Mouse (Mus musculus): ENCODE results near the gene Ccr4.

Ccr4 gene

DNA sequence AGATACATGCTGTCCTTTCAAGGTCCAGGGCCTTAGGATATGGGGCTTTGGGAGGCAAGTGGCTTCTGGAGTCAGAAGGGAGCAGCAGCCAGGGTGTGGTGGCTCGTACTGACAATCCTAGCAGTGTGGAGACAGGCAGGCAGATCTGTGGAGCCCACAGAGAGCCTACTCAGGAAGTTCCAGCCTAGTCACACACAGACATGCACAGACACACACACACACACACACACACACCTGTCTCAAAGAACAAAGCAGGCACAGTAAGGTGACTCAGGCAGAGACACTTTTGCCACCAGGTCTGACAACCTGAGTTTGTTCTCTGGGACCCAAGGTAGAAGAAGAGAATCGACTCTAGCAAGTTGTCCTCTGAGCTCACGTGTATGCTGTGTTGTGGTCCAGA, 23.8 kb downstream of the Ccr4 start:
- ATAC-seq (ENCODE audit: insufficient number of reproducible peaks, low FRiP score, low TSS enrichment): no peak

DNA sequence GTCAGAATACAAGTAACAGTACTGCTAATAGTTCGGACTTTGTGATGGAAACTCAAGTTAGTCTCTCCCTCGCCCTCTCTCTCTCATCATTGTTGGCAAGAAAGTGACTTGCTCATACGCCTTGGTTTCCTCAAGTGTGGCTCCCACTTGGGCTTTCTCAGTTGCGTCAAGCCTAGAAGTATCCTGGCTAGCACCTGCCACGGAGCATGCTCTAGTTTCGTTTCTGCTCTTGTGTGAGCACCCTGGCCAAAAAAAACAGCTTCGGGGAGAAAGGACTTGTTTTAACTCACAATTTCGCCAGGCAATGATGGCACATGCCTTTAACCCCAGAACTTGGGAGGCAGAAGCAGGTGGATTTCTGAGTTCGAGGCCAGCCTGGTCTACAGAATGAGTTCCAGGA, 27.7 kb downstream of the Ccr4 start:
- no peak for ATAC-seq (ENCODE audit: insufficient number of reproducible peaks, low FRiP score, low TSS enrichment)

DNA sequence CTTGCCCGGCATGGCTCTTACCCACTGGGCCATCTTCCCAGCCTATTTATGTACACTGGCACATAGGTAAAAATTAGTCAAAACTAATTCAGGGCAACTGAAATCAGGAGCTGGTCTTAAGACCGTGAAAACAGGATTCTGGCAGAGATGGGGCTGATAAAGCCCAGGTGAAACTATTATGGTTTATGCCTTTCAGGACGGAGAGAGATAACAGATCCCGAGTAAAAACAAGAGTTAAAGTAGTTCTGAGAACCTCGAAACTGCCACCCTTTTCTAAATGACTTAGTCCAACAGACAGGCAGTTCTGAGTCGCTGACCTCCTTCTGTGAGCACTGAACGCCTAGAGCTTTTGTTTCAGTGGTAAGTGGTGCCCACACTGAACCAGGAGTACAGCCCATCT, 32.8 kb downstream of the Ccr4 start:
- ATAC-seq (ENCODE audit: insufficient number of reproducible peaks, low FRiP score, low TSS enrichment): no peak

DNA sequence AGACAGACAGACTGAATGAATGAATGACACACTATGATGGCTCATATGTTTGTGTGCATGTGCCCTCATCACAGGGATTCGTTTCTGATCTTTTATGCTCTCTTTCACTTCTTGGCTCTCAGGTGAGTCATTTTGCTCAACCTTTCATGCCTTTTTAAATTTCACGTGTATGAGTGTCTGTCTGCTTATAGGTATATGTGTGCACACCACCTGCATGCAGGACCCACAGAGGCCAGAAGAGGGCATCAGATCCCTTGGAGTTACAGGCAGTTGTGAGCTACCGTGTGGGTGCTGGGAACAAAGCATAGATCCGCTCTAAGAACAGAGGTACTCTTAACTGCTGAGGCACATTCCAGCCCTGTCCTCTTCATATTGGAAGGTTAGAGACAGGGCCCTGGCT, 36.0 kb downstream of the Ccr4 start:
- no peak for ATAC-seq (ENCODE audit: insufficient number of reproducible peaks, low FRiP score, low TSS enrichment)

DNA sequence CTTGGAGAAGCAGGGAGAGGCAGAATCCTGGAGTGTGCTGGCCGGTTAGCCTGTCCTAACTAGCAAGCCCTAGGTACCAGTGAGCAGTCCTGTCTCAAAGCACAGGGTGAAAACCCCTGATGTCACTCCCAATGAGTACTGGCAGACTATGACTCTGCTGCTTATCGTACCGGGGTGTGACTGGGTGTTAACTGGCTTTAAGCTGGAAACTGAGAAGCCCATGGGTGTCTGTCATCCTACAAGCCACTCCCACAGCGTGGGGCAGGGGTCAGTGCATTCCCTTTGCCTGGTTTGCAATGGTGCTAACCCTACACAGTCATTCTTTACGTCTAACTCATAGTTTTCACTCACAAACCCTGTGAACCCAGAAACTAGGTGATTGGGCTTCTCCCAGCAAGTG, 36.5 kb downstream of the Ccr4 start:
- ATAC-seq (ENCODE audit: insufficient number of reproducible peaks, low FRiP score, low TSS enrichment): no peak

DNA sequence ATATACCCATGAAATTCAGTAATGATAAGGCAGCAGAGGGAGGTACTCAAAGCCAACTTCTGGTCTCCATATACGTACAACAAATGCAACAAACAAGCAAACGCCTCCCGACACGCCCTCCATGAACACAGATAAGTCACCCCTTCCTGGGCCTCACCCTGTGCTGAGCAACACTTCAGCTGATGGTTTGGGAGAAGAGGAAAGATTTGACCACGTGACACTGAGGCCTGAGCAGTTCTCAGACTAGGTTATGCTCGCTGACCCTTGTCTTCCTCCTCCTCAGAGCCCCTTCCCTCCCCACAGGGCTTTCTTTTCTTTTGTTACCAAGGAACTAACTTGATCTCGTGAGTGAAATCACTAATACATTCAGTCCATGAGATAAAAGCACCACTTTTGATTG, 37.8 kb downstream of the Ccr4 start:
- ATAC-seq (ENCODE audit: insufficient number of reproducible peaks, low FRiP score, low TSS enrichment): no peak

DNA sequence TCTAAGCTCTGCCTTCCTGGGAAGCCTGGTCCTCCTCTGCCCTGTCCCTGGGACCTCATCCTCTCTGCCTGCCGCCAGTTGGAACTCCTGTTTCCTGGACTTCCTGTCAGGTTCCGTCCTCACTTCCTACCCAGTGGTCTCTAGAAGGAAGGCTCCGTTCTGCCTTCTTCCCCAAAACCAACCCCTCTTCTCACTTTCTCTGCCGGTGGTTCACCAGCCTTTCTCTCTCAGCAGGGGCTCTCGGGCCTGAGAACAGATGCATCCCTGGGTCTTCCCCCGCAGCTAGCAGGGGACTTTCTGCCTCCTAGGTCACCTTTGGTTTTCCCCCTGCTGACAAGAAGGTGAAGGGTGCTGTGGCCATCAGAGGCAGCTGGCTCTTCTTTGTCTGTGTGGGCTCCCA, 39.3 kb downstream of the Ccr4 start:
- ATAC-seq (ENCODE audit: insufficient number of reproducible peaks, low FRiP score, low TSS enrichment): no peak

DNA sequence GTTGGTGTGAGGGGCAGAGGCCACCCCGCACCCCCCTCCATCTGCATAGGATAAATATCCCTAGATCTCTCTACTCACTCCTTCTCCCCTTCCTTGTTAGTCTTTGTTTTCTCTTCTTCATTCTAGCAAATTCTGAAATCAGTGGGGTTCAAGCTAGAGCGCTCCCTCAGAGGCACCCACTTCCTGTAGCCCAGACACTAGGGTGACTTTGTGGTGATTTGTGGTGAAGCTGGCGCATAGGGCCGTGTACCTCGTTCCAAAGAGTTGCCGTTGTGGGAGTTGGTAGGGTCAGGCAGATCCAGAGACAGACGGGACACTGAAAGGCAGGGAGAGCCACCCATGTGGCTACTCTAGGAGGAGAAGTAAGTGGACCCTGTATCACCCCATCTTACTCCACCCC, 42.1 kb downstream of the Ccr4 start:
- ATAC-seq (ENCODE audit: insufficient number of reproducible peaks, low FRiP score, low TSS enrichment): no peak

DNA sequence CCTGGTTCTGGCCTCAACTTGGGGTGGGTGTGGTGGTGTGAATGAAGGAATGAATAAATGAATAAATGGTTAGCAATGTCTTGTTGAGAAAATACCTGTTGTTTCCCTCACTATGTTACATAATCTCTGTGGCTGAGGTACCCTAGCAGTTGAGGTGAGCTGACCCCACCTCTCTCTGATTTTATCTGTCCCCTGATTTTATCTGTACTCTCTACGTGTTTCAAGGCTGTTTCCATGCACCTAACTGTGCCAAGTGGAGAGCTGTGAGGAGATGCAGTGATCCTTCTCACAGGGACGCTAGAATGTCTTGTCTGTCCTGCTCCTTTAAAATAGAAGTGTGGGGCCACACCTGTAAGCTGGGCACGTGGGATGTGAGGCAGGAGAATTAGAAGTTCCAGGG, 46.3 kb downstream of the Ccr4 start:
- ATAC-seq (ENCODE audit: insufficient number of reproducible peaks, low FRiP score, low TSS enrichment): no peak

DNA sequence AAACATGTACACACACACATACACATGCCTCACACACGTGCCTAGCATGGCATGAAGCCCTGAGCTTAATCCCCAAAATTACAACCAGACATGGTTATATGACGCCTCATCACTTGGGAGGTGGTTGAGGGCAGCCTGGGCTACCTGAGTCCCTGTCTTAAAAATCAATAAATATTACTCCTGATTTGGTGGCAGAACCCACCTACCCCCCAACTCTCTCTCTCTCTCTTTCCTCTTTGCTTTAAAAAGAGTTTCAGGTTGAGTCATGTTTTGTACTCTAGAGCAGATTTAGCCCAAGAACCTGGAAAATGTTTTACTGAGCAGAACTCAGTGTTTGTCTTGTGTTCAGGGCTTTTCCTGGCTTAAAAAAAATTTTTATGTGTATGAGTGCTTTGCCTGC, 49.3 kb downstream of the Ccr4 start:
- ATAC-seq (ENCODE audit: insufficient number of reproducible peaks, low FRiP score, low TSS enrichment): no peak

DNA sequence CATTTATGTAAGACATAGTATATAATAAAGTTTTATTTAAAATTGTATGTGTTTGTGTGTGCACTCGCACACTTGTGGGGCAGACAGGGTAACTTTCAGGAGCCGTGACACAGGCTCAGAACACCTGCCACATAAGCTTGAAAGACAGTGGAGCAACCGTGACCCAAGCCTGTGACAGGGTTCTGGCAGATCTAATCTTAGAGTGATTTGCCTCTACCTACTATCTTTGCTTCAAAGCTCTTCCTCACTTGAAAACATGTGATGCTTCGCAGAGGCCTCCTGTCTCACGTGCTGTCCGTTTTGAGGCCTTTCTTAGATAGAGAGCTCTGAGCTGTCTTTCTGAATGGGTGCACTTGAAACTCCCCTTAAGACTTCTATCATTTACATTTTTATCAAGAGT, 52.3 kb downstream of the Ccr4 start:
- ATAC-seq (ENCODE audit: insufficient number of reproducible peaks, low FRiP score, low TSS enrichment): no peak

DNA sequence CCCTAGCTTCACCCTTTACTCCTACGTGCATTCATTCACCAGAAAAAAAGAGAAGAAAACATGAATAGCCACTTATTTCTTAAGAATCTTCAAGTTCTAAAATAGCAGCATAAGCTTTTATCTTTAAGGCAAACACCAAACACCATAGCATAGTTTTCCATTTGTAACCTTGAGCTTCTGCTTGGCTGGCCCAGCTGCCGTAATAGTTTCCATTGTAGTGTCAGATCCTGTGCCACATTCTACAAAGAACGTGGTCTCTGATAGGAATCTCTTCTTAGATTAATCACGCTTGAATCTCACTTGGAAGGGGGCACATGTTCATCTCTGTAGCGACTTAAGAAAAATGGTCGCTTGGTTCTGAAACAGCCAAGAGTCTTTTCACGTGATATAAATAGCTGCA, 53.1 kb downstream of the Ccr4 start:
- no peak for ATAC-seq (ENCODE audit: insufficient number of reproducible peaks, low FRiP score, low TSS enrichment)

DNA sequence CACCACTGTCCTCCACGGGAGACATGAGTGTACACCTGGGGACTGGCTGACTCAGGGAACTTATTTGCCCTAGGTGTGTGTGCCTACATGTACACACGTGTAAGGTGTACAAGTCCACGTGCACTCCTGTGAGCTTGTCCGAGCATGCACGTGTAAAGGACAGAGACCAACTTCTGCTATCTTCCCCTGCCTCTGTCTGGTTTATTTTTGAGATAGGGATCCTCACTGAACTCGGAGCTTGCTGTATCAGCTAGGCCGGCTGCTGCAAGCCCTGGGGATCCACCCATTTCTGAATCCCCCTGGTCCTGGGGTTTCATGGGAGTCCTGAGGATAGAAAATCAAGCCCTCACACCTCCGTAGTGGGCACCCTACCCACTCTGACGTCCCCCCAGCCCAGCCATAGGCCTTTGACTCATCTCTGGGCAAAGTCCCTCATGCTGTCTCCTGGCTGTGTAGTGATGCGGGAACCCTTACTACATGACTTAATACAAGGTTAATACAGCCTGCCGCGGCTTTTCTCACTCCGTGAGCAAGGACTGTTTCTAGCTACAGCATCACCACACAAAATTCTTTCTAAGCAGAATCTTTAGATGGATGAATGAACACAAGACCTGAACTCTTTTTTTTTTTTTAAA, 55.5 kb downstream of the Ccr4 start:
- ATAC-seq (ENCODE audit: insufficient number of reproducible peaks, low FRiP score, low TSS enrichment): no peak

DNA sequence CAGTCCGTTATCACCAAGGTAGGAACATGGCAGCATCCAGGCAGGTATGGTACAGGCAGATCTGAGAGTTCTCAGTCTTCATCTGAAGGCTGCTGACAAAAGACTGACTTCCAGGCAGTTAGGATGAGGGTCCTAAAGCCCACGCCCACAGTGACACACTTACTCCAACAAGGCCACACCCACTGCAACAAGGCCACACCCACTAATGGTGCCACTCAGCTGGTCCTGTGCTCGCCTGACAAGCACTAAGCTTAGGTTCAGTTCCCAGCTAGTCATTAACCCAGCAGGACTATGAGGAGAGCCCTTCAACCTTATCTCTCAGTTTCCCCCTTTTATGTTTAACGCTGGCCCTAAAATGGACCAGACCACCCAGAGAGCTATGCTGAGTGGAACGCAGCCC, 56.0 kb downstream of the Ccr4 start:
- no peak for ATAC-seq (ENCODE audit: insufficient number of reproducible peaks, low FRiP score, low TSS enrichment)

DNA sequence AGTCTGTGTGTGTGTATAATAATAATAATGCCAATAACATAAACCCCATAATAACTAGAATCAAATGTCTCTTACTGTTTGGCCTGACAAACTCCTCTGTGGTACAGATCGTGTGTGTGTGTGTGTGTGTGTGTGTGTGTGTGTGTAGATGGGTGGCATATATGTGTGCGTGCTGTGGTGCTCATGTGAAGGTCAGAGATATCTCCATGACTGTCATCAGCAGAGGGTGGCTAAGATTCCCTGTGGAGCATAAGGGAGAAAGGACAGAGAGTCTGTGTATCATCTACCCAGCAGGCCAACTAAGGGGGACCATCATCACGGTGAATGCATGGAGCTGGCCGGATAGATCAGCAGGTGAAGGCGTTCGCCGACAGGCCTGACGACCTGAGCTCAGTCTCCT, 57.8 kb downstream of the Ccr4 start:
- no peak for ATAC-seq (ENCODE audit: insufficient number of reproducible peaks, low FRiP score, low TSS enrichment)

DNA sequence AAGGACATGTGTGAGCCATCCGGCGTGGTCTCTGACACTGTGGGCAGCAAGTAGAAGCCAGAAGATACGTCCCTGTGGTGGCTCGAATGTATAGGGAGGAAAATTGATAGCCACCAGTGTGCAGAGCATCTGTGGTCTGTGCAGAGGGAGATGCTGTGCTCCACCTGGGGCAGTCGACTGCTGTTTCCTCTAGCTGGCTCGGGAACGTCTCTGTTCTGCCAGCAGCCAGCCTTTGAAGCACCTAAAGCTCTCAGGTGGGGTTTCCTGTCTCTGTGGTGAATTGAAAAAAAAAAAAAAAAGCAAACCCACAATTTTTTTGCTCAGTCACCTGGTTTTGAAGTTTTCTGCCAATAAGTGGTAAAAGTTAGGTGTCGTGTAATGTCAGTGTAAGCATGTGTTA, 61.4 kb downstream of the Ccr4 start:
- no peak for ATAC-seq (ENCODE audit: insufficient number of reproducible peaks, low FRiP score, low TSS enrichment)

DNA sequence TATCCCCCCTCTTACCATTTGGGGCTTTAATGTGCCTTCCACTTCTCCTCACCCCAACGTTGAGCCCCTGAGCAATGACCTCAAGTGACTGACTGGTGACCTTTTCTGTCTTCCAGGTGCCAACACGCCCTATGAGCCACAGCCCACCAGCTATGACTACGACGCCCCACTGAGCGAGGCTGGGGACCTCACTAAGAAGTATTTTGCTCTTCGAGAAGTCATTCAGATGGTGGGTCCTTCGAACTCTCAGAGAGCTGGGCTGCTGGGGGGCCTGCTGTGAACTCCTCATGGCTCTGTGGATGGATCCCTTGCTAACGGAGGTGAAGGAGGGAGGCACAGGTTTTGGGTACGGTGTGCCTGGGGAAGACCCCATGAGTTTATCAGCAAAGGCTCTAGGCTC, 61.8 kb downstream of the Ccr4 start:
- ATAC-seq (ENCODE audit: insufficient number of reproducible peaks, low FRiP score, low TSS enrichment): no peak

DNA sequence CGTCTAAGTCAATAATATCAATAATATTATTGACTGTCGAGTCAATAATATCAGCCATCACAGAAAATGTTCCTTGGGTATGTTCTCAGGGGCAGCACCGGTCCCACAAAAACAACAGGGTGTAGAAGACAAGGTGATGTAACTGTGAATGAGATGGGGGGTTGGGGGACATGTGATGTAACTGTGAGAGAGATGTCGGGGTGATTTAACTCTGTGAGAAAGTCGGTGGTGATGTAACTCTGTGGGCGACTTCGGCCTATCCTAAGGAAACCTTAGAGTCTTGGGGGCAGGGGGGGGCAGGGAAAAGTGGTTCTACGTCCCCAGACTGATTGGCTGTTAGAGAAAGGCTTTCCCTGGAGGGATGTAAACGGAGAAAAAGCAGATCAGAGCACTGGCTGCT, 62.5 kb downstream of the Ccr4 start:
- ATAC-seq (ENCODE audit: insufficient number of reproducible peaks, low FRiP score, low TSS enrichment): no peak

DNA sequence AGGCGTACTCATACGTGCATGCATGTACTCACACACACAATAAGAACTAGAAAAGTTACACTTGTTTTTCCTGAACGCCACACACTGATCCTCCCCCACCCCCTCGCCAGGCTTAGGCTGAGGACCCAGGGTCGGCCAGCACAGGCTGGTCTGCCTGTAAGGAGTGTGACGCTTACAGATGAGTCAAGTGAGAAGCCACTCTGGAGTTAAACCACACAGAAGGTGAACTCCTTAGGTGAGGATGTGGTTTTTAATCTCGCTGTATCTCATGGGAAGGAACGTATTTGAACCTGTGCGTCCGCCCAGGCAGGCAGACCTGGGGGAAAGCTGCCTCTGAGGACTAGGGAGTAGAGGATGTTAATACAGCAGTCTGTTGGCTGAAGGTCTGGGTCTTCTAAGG, 64.2 kb downstream of the Ccr4 start:
- ATAC-seq (ENCODE audit: insufficient number of reproducible peaks, low FRiP score, low TSS enrichment): no peak

All from cerebellum, adult (tissue).